Mouse (Mus musculus) embryonic facial prominence, embryonic 12.5 days (tissue): ENCODE results near the gene Ksr2. TPM values are rescaled to one million over a fixed set of nuclear protein-coding genes. Genes with fewer than 3 reads are reported as not detected.

ENCODE experiments used
- ATAC-seq: fragments of 200-750 bp; cut with Nextera tagmentation; 2 replicates; pipeline ENCODE4 v1.8.0; 2017; ENCODE audit not compliant: insufficient number of reproducible peaks, insufficient read depth, low FRiP score, low TSS enrichment
- H3K27ac ChIP-seq: fragments of 300-500 bp; sonication (generic); 2 replicates; pipeline ENCODE4 v1.5.1; 2016; ENCODE audit warnings: mild to moderate bottlenecking
- H3K27me3 ChIP-seq: fragments of 300-500 bp; sonication (generic); 2 replicates; pipeline ENCODE4 v1.6.1; 2016; ENCODE audit warnings: mild to moderate bottlenecking, moderate library complexity
- H3K36me3 ChIP-seq: fragments of 300-500 bp; sonication (generic); 2 replicates; pipeline ENCODE4 v1.6.1; 2016; ENCODE audit warnings: mild to moderate bottlenecking
- H3K4me1 ChIP-seq: fragments of 300-500 bp; sonication (generic); 2 replicates; pipeline ENCODE4 v1.6.1; 2016
- H3K4me2 ChIP-seq: fragments of 300-500 bp; sonication (generic); replicated peaks from 2 replicates; pipeline ENCODE4 v1.6.1; 2016; ENCODE audit warnings: mild to moderate bottlenecking, moderate library complexity
- H3K4me3 ChIP-seq: fragments of 300-500 bp; sonication (generic); 2 replicates; pipeline ENCODE4 v1.5.1; 2016; ENCODE audit warnings: mild to moderate bottlenecking
- H3K9ac ChIP-seq: fragments of 300-500 bp; sonication (generic); 2 replicates; pipeline ENCODE4 v1.6.1; 2016; ENCODE audit warnings: mild to moderate bottlenecking, moderate library complexity
- H3K9me3 ChIP-seq: fragments of 300-500 bp; sonication (generic); 2 replicates; pipeline ENCODE4 v1.6.1; 2016; ENCODE audit warnings: mild to moderate bottlenecking, moderate library complexity
- WGBS: fragments of 180-500 bp; shearing (Covaris S2); methylation state at CpG from one replicate; pipeline ENCODE4 v1.1.7; 2016; 5-methylcytosine and 5-hydroxymethylcytosine counted together
- polyA plus RNA-seq: library from polyadenylated mRNA; unstranded; fragments of >200 nt; fragmentation: Nextera tagmentation; extraction: Ambion mirVana; gene quantifications from 2 replicates; pipeline ENCODE4 v1.2.1, GENCODE M21; 2016

The Ksr2 gene
- polyA plus RNA-seq, 1 experiment from 2014 or later, result 0.68 TPM

GRCm38 (mm10) chr5:117810930-117811329, 397.1 kb downstream of the Ksr2 start:
- Histone ChIP-seq H3K4me1 (0 out of 2 replicates have a peak, but pooled peaks cover 3% of the 10 kb centered on the region), H3K9ac (no peak overlapping the region), H3K9me3 (no peaks in the 10 kb centered on the region), H3K4me2 (no peak overlapping the region), H3K27ac (no peak overlapping the region), H3K36me3 (no peaks in the 10 kb centered on the region), H3K4me3 (no peak overlapping the region), H3K27me3 (no peaks in the 10 kb centered on the region)
- 87% methylated on average over 7 of the region's 7 CpGs for WGBS
- ATAC-seq, result no peak

- Histone ChIP-seq H3K27ac (no peak overlapping the region), H3K36me3 (no peaks in the 10 kb centered on the region), H3K9ac (no peak overlapping the region), H3K4me2 (no peak overlapping the region), H3K4me1 (0 out of 2 replicates have a peak, but pooled peaks cover 4% of the 10 kb centered on the region), H3K9me3 (no peaks in the 10 kb centered on the region), H3K27me3 (no peaks in the 10 kb centered on the region), H3K4me3 (no peak overlapping the region)
- no peak; the same call in 1 of the 2 replicates for ATAC-seq
- WGBS, result 65% methylated on average over 6 of the region's 6 CpGs
Observed at GRCm38 (mm10) chr5:117818800-117819199, 405.0 kb downstream of the Ksr2 start.

GRCm38 (mm10) chr5:117820445-117820844, 406.6 kb downstream of the Ksr2 start:
- Histone ChIP-seq H3K27ac (no peak overlapping the region), H3K27me3 (no peaks in the 10 kb centered on the region), H3K9me3 (no peaks in the 10 kb centered on the region), H3K4me3 (no peak overlapping the region), H3K36me3 (no peaks in the 10 kb centered on the region), H3K9ac (no peak overlapping the region), H3K4me2 (no peak overlapping the region), H3K4me1 (0 out of 2 replicates have a peak, but pooled peaks cover 4% of the 10 kb centered on the region)
- no peak for ATAC-seq
- 65% methylated on average over 7 of the region's 7 CpGs for WGBS

GRCm38 (mm10) chr5:117823811-117824210, 410.0 kb downstream of the Ksr2 start:
- Histone ChIP-seq H3K4me3 (no peak overlapping the region), H3K27ac (no peak overlapping the region), H3K4me2 (no peak overlapping the region), H3K9me3 (no peaks in the 10 kb centered on the region), H3K4me1 (no peaks in the 10 kb centered on the region), H3K9ac (no peak overlapping the region), H3K27me3 (no peaks in the 10 kb centered on the region), H3K36me3 (no peaks in the 10 kb centered on the region)
- no peak for ATAC-seq
- 92% methylated on average over 9 of the region's 9 CpGs for WGBS

GRCm38 (mm10) chr5:117824486-117824885, 410.7 kb downstream of the Ksr2 start:
- H3K4me1 ChIP-seq, result no peaks in the 10 kb centered on the region
- ATAC-seq, result no peak
- H3K9ac ChIP-seq, result no peak overlapping the region

More at GRCm38 (mm10) chr5:117824486-117824885, 410.7 kb downstream of the Ksr2 start:
- Histone ChIP-seq H3K27ac (no peak overlapping the region), H3K9me3 (no peaks in the 10 kb centered on the region), H3K4me2 (no peak overlapping the region), H3K27me3 (no peaks in the 10 kb centered on the region), H3K36me3 (no peaks in the 10 kb centered on the region), H3K4me3 (no peak overlapping the region)
- WGBS, result 75% methylated on average over 5 of the region's 5 CpGs

Other genes with a start within 250 kb of the Ksr2 start
- 767 and 781 TPM in 2 replicates for gene Pebp1, start 126.4 kb upstream of the Ksr2 start, polyA plus RNA-seq
- gene Vsig10, start 94.9 kb upstream of the Ksr2 start, polyA plus RNA-seq, result 5.4 and 6.7 TPM in 2 replicates
- gene Wsb2, start 56.7 kb upstream of the Ksr2 start, polyA plus RNA-seq, result 67.6 and 68.9 TPM in 2 replicates
- 93.2 and 98.2 TPM in 2 replicates for gene Rfc5, start 25.0 kb upstream of the Ksr2 start, polyA plus RNA-seq